Mouse (Mus musculus): ENCODE measurements at regions not wholly inside any gene's neighbourhood (a gene's known extent, or its start where the extent isn't known, plus 50 kb on each side); places are given as distances from the start of the nearest gene placed in this dataset.

- no peak overlapping the region for H3K4me2 ChIP-seq (replicated peaks; ENCODE audit: low read depth, low read length)
- H3K27ac ChIP-seq (ENCODE audit: low read depth, low read length) = no peak overlapping the region
- H3K4me3 ChIP-seq (ENCODE audit: low read length) = no peak overlapping the region
- peaks cover 46% of the 10 kb centered on the region for H3K27me3 ChIP-seq (ENCODE audit: control insufficient read depth, insufficient read depth, low read length)
- H3K36me3 ChIP-seq (ENCODE audit: control insufficient read depth, insufficient read depth, low read length) = no peaks in the 10 kb centered on the region
- no peak overlapping the region for H3K9ac ChIP-seq (ENCODE audit: low read depth, low read length)
- no peak for ATAC-seq (ENCODE audit: low FRiP score, low TSS enrichment)
- H3K4me1 ChIP-seq (ENCODE audit: control insufficient read depth, insufficient read depth, low read length) = peaks cover 9% of the 10 kb centered on the region
- H3K9me3 ChIP-seq (ENCODE audit: control insufficient read depth, low read length) = no peaks in the 10 kb centered on the region
- WGBS = 44% methylated on average over 4 of the region's 4 CpGs
Observed at GRCm38 (mm10) chr16:29725563-29725962, 146.4 kb downstream of the Opa1 start.

DNA sequence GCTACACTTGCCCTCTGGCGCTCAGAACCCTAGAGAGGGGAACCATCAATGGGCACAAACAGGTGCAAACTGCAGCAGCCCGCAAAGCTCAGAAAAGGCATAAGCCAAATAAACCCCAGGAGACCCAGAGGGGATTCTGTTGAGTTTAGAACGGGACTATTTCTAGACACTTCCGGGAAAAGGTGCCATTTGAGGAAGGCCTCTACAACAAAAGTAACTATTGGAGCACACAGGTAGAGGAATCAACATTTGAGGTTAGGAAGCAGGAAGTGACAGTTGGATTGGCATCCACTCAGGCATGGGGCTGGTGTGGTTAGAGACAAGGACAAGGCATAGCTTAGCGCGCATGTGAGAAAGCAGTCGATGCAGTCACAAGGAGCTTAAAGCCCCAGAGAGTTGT, 148.3 kb downstream of the Opa1 start:
- Histone ChIP-seq H3K4me2 (replicated peaks; ENCODE audit: low read depth, low read length) (no peak overlapping the region), H3K9me3 (ENCODE audit: control insufficient read depth, low read length) (no peaks in the 10 kb centered on the region), H3K9ac (ENCODE audit: low read depth, low read length) (no peak overlapping the region), H3K4me3 (ENCODE audit: low read length) (no peak overlapping the region), H3K36me3 (ENCODE audit: control insufficient read depth, insufficient read depth, low read length) (no peaks in the 10 kb centered on the region), H3K27ac (ENCODE audit: low read depth, low read length) (no peak overlapping the region), H3K27me3 (ENCODE audit: control insufficient read depth, insufficient read depth, low read length) (peaks cover 38% of the 10 kb centered on the region), H3K4me1 (ENCODE audit: control insufficient read depth, insufficient read depth, low read length) (peaks cover 9% of the 10 kb centered on the region)
- ATAC-seq (ENCODE audit: low FRiP score, low TSS enrichment) = no peak
- WGBS = 79% methylated on average over 7 of the region's 7 CpGs

DNA sequence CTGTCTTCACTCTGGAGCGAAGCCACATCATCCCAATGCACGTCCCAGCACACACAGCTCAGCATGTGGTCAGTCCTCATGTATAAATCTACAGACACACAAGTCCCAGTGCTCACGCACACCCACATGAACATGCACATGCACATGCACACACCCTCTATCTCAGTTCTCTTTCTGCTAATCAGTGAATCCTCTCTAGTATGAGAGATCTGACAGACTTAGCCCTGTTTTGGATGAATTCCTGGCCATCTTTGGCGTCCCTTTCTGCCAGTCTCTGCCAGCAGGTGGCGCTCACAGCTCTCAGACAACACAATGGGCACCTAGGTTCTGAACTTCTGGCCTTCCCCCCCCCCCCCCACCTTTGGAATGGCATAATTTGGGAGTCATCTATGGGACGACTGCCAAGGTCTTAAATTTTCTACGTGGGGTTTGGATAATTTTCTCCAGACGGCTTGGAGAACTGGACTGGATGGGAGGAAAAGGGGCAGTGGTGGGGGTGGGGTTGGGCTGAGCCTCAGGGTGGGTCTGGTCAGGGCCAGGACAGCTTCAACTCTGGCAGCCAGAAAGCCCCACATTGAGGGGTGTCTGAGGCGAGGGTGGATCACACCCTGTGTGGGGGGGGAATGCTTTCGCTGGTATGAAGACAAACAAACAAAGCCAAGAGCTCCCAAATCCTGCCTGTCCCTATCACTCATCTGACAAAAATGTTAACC, 149.8 kb downstream of the Opa1 start:
- 24% methylated on average over 10 of the region's 10 CpGs for WGBS
- Histone ChIP-seq H3K36me3 (ENCODE audit: control insufficient read depth, insufficient read depth, low read length) (no peaks in the 10 kb centered on the region), H3K27ac (ENCODE audit: low read depth, low read length) (no peak overlapping the region), H3K4me2 (replicated peaks; ENCODE audit: low read depth, low read length) (no peak overlapping the region), H3K27me3 (ENCODE audit: control insufficient read depth, insufficient read depth, low read length) (peaks cover 36% of the 10 kb centered on the region), H3K4me1 (ENCODE audit: control insufficient read depth, insufficient read depth, low read length) (peaks cover 9% of the 10 kb centered on the region), H3K9ac (ENCODE audit: low read depth, low read length) (no peak overlapping the region), H3K4me3 (ENCODE audit: low read length) (no peak overlapping the region), H3K9me3 (ENCODE audit: control insufficient read depth, low read length) (no peaks in the 10 kb centered on the region)
- ATAC-seq (ENCODE audit: low FRiP score, low TSS enrichment) = peak; percentile 68

GRCm38 (mm10) chr16:29730010-29730409, 150.9 kb downstream of the Opa1 start:
- ATAC-seq (ENCODE audit: low FRiP score, low TSS enrichment) = no peak
- H3K27ac ChIP-seq (ENCODE audit: low read depth, low read length) = no peak overlapping the region
- H3K36me3 ChIP-seq (ENCODE audit: control insufficient read depth, insufficient read depth, low read length) = no peaks in the 10 kb centered on the region
- H3K9ac ChIP-seq (ENCODE audit: low read depth, low read length) = no peak overlapping the region
- no peaks in the 10 kb centered on the region for H3K9me3 ChIP-seq (ENCODE audit: control insufficient read depth, low read length)
- no peak overlapping the region for H3K4me2 ChIP-seq (replicated peaks; ENCODE audit: low read depth, low read length)
- H3K4me1 ChIP-seq (ENCODE audit: control insufficient read depth, insufficient read depth, low read length) = peaks cover 15% of the 10 kb centered on the region
- WGBS = 35% methylated on average over 5 of the region's 5 CpGs
- H3K4me3 ChIP-seq (ENCODE audit: low read length) = no peak overlapping the region
- H3K27me3 ChIP-seq (ENCODE audit: control insufficient read depth, insufficient read depth, low read length) = peaks cover 36% of the 10 kb centered on the region

DNA sequence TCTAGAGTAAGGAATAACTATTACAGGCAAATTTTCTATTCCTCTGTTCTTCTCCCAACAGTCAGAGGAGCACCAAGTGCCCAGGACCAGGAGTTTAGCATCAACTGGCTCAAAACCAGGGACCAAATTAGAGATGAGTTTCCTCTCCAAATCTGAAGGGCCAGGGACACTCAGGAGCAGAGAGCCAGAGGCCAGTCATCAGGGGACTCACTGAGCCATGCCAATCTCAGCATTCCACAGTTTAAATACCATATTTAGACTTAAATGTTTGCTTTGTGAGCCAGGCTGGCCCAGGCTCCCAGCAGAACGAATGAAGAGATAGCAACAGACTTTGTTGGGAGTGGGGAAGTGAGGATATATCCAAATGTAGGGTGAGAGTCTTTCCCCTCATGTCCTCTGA, 153.8 kb downstream of the Opa1 start:
- Histone ChIP-seq H3K4me2 (replicated peaks; ENCODE audit: low read depth, low read length) (no peak overlapping the region), H3K4me1 (ENCODE audit: control insufficient read depth, insufficient read depth, low read length) (peaks cover 22% of the 10 kb centered on the region), H3K27ac (ENCODE audit: low read depth, low read length) (no peak overlapping the region), H3K36me3 (ENCODE audit: control insufficient read depth, insufficient read depth, low read length) (no peaks in the 10 kb centered on the region), H3K27me3 (ENCODE audit: control insufficient read depth, insufficient read depth, low read length) (peaks cover 23% of the 10 kb centered on the region), H3K9me3 (ENCODE audit: control insufficient read depth, low read length) (no peaks in the 10 kb centered on the region), H3K9ac (ENCODE audit: low read depth, low read length) (no peak overlapping the region), H3K4me3 (ENCODE audit: low read length) (no peak overlapping the region)
- 61% methylated on average over 1 of the region's 1 CpGs for WGBS
- ATAC-seq (ENCODE audit: low FRiP score, low TSS enrichment) = no peak

DNA sequence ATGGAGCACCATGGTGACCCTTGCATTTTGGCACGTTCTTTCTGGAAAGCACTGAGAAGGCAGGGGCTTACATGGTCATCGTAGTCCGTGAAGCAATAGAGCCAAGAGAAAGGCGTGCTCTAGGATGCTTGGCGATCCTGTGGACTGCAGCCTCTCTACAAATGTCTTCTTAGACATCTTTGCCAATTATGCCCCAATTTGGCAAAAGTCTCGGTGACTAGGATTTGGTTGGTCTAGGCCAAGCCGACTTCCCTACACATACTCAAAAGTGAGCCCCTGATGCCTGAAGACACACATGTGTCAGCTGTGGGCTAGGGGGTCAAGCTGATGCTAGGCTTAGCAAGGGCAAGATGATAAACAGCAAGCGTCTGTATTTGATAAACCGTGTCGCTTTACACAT, 154.7 kb downstream of the Opa1 start:
- Histone ChIP-seq H3K27ac (ENCODE audit: low read depth, low read length) (no peak overlapping the region), H3K36me3 (ENCODE audit: control insufficient read depth, insufficient read depth, low read length) (no peaks in the 10 kb centered on the region), H3K9ac (ENCODE audit: low read depth, low read length) (no peak overlapping the region), H3K4me1 (ENCODE audit: control insufficient read depth, insufficient read depth, low read length) (peaks cover 22% of the 10 kb centered on the region), H3K27me3 (ENCODE audit: control insufficient read depth, insufficient read depth, low read length) (peaks cover 17% of the 10 kb centered on the region), H3K4me3 (ENCODE audit: low read length) (no peak overlapping the region), H3K9me3 (ENCODE audit: control insufficient read depth, low read length) (no peaks in the 10 kb centered on the region), H3K4me2 (replicated peaks; ENCODE audit: low read depth, low read length) (no peak overlapping the region)
- WGBS = 80% methylated on average over 10 of the region's 10 CpGs
- no peak for ATAC-seq (ENCODE audit: low FRiP score, low TSS enrichment)

GRCm38 (mm10) chr16:29734324-29734723, 155.2 kb downstream of the Opa1 start:
- H3K4me1 ChIP-seq (ENCODE audit: control insufficient read depth, insufficient read depth, low read length) = peaks cover 18% of the 10 kb centered on the region
- peaks cover 17% of the 10 kb centered on the region for H3K27me3 ChIP-seq (ENCODE audit: control insufficient read depth, insufficient read depth, low read length)
- WGBS = 4% methylated on average over 1 of the region's 1 CpGs
- H3K4me2 ChIP-seq (replicated peaks; ENCODE audit: low read depth, low read length) = no peak overlapping the region; the same call in 1 of the 2 replicates
- peak; percentile 47; the same call in 1 of the 2 replicates for ATAC-seq (ENCODE audit: low FRiP score, low TSS enrichment)
- no peaks in the 10 kb centered on the region for H3K9me3 ChIP-seq (ENCODE audit: control insufficient read depth, low read length)
- no peak overlapping the region for H3K4me3 ChIP-seq (ENCODE audit: low read length)
- H3K27ac ChIP-seq (ENCODE audit: low read depth, low read length) = peak overlapping the region; percentile 53; the same call in 1 of the 2 replicates
- no peak overlapping the region for H3K9ac ChIP-seq (ENCODE audit: low read depth, low read length)
- H3K36me3 ChIP-seq (ENCODE audit: control insufficient read depth, insufficient read depth, low read length) = no peaks in the 10 kb centered on the region

DNA sequence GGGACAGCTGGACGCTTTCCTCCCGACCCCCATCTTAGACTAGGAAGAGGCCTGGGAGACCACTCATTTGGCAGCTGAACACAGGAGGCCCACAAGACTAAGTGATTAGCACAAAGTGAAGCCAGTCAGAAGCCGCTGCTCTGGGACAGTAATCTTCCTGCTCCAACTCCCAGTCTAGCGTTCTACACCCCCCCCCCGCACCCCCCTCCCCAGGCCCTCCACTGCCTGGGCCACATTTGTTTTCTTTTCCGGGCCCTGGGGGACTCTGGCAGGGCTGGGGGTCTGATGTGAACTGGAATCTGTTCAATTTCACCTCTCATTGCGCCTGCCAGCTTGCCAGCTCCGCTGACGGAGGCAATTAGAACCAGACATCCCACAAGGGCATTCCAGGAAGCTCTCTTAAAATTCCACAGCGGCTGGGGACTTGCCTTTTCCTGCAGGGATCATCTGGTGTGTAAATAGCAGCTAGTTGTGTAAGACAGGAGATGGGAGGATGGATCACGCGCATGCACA, 155.7 kb downstream of the Opa1 start:
- Histone ChIP-seq H3K36me3 (ENCODE audit: control insufficient read depth, insufficient read depth, low read length) (no peaks in the 10 kb centered on the region), H3K27ac (ENCODE audit: low read depth, low read length) (peak overlapping the region; percentile 53; the same call in 1 of the 2 replicates), H3K9me3 (ENCODE audit: control insufficient read depth, low read length) (no peaks in the 10 kb centered on the region), H3K4me1 (ENCODE audit: control insufficient read depth, insufficient read depth, low read length) (peaks cover 18% of the 10 kb centered on the region), H3K27me3 (ENCODE audit: control insufficient read depth, insufficient read depth, low read length) (peaks cover 17% of the 10 kb centered on the region), H3K9ac (ENCODE audit: low read depth, low read length) (no peak overlapping the region), H3K4me2 (replicated peaks; ENCODE audit: low read depth, low read length) (no peak overlapping the region; the same call in 1 of the 2 replicates), H3K4me3 (ENCODE audit: low read length) (no peak overlapping the region)
- peak; percentile 51 for ATAC-seq (ENCODE audit: low FRiP score, low TSS enrichment)
- WGBS = 2% methylated on average over 12 of the region's 12 CpGs

DNA sequence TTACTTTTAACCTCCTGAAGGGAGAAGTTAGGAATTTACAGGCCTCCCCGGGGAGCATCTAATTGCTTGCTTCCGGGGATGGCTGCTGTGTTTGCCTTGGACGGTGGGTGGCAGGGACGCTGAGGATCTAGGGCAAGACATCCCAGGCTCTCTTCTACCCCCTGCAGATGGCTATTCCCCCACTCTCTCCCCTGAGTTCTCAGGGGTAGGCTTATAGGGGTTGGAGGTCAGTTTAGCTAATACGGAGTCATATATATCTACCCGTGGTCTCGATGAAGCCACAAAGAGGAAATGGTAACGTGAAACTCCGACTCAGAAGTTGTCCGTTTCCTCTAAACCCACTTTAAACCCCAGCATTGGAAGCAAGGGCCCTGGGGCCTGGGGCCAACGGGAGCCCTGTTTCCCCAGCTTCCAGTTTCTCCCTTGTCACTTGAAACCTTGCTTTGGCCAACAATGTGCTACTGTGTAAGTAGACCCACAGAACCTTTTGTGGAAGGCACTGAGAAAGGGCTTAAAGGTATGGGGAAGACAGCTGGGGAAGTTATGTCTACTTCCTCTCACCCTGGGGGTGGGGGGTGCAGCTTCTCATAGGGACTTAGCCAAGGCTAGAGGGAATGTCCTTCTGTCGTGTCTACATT, 156.4 kb downstream of the Opa1 start:
- H3K9me3 ChIP-seq (ENCODE audit: control insufficient read depth, low read length) = no peaks in the 10 kb centered on the region
- no peak overlapping the region for H3K4me3 ChIP-seq (ENCODE audit: low read length)
- H3K36me3 ChIP-seq (ENCODE audit: control insufficient read depth, insufficient read depth, low read length) = no peaks in the 10 kb centered on the region
- peak overlapping the region; percentile 6; the same call in 1 of the 2 replicates for H3K27ac ChIP-seq (ENCODE audit: low read depth, low read length)
- H3K27me3 ChIP-seq (ENCODE audit: control insufficient read depth, insufficient read depth, low read length) = peaks cover 17% of the 10 kb centered on the region
- WGBS = 8% methylated on average over 12 of the region's 12 CpGs
- H3K4me2 ChIP-seq (replicated peaks; ENCODE audit: low read depth, low read length) = no peak overlapping the region
- H3K9ac ChIP-seq (ENCODE audit: low read depth, low read length) = no peak overlapping the region
- peaks cover 18% of the 10 kb centered on the region for H3K4me1 ChIP-seq (ENCODE audit: control insufficient read depth, insufficient read depth, low read length)
- ATAC-seq (ENCODE audit: low FRiP score, low TSS enrichment) = peak; percentile 43

Measured in kidney, embryonic 14.5 days (tissue).